Mouse (Mus musculus) ovary, postnatal 14 days (tissue): ENCODE measurements around the gene Cpne6.

Experiments used
- DNase-seq: peaks from one replicate; pipeline ENCODE4 v3.0.0; 2022; ENCODE audit warnings: low spot score

Cpne6 gene

DNA sequence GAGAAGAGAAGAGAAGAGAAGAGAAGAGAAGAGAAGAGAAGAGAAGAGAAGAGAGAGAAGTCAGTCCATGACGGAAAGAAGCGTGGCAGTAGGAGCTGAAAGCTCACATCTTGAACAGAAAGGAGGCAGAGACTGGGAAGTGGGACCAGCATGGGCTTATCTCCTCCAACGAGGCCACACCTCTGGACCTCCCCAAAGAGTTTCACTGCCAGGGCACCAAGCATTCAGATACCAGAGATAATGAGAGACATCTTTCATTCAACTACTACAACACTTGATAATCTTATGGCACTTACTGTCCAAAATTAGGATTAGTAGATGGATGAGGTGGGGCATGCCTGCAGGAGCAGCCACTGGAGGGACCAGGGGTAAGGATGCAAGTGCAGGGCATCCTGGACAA lies 45.5 kb downstream of the Cpne6 start:
- no peak for DNase-seq

DNA sequence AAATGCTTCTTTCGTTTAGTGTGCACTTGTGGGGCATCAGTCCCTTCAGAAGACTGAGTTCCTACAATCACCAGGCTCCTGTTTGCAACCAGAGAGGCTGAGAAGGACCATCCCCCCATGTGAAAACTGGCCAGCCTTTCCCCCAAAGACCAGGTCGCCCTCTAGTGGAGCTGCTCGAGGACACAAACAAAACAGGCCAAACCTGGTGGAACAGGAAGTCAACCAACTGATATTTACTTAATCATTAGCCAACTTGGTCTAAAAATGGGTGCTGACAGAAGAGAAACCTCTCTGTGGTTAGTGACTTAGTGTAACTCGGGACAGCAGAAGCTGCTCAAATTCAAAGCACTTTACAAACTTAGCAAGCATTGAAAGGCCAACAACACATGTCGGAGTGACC lies 46.8 kb downstream of the Cpne6 start:
- peak; percentile 81 for DNase-seq

DNA sequence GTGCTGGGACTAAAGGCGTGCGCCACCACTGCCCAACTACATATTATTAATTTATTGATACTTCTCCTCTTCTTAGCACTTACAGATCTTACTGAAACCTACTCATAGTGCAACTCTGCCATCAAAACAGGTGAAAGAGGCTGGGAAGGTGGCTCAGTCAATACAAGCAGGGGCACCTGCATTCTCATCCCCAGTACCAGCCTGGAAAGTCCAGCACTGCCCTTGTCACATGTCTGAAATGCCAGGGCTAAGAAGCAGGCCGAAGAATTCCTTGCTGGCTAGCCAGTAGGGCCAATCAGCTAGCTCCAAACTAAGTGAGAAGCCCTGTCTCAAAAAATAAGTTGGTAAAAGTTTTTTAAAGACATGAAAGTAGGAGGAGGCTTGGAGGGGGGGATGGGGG lies 47.3 kb downstream of the Cpne6 start:
- DNase-seq = no peak

DNA sequence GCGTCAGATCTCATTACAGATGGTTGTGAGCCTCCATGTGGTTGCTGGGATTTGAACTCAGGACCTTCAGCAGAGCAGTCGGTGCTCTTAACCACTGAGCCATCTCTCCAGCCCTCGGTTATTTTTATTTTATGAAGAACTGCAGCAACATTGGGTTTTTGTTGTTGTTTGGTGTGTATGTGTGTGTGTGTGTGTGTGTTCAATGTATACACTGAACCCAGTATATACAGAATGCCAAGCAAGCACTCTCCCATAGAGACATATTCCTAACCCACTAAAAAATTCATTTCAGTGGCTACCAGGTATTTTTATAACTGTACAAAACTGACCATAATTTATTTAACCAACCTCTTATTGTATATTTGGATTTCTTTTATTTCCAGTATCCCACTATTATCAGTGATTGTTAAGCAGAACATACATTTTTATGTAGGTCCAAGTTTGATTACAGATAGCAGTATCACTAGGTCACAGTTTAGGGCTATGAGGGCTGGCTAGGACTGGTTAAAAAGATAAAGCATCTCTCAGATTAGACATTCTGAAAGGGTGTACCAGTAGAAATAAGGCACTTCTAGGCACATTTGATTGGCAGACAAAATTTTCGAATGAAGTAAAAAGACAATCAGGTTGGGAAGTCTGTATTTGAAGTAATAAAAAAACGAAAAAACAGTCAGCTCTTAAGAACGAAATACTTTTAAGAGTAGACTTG lies 48.6 kb downstream of the Cpne6 start:
- no peak for DNase-seq

GRCm38 (mm10) chr14:55559799-55560201 lies 49.6 kb downstream of the Cpne6 start, which contains the start of gene Dcaf11:
TSS of gene Dcaf11 (plus strand) at chr14:55560006.
- DNase-seq = peak; percentile 68

- peak; percentile 95 for DNase-seq
Observed at GRCm38 (mm10) chr14:55560202-55561073, 50.2 kb downstream of the Cpne6 start, which contains the start of gene A730061H03Rik. TSS of gene A730061H03Rik (minus strand) at chr14:55560406.

GRCm38 (mm10) chr14:55561860-55562259 lies 51.6 kb downstream of the Cpne6 start:
- DNase-seq = no peak

DNA sequence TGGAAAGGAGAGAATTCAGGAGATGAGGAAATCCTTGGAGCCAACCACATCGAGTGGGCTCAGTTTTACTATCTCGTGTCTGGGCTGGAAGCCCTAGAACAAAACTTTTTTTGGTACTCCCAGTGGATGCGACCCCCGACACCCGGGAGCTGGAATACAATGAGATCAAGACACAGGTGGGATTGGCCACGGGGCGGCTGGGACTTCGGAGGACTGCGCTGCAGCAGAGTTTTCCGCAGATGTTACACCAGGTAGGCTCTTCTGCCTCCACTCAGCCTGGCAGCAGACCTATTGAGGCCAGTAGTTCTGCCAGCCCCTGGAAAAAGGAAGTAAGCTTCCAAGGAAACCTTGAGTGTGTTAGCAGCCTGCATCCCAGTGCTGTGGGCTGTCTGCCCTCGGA lies 53.0 kb downstream of the Cpne6 start:
- DNase-seq = no peak

- no peak for DNase-seq
Observed at GRCm38 (mm10) chr14:55565748-55566147, 55.5 kb downstream of the Cpne6 start.
